Mouse (Mus musculus) embryo, embryonic 11 days (tissue): ENCODE measurements at regions not wholly inside any gene's neighbourhood (a gene's known extent, or its start where the extent isn't known, plus 50 kb on each side); places are given as distances from the start of the nearest gene placed in this dataset.

Source experiments
- DNase-seq: peaks from one replicate; pipeline ENCODE4 v3.0.0-alpha.2; 2015

DNA sequence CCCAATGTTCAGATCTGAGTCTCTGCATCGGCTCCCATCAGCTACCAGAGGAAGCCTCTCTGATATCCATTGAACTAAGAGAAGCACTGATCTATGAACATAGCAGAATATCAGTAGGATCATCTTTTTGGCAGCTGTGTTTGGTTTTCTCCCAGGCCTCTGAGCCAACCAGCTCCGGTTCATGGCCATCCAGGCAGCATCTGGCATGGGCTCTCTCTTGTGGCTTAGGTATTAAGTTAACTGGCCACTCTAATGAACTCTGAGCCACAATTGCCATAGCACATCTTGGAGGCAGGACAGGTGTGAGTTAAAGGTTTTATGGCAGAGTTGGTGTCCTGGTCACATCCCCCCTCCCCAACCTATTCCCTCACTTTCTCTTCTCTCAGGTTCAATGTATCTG is 90.2 kb upstream of the Ufm1 start:
- no peak for DNase-seq

DNA sequence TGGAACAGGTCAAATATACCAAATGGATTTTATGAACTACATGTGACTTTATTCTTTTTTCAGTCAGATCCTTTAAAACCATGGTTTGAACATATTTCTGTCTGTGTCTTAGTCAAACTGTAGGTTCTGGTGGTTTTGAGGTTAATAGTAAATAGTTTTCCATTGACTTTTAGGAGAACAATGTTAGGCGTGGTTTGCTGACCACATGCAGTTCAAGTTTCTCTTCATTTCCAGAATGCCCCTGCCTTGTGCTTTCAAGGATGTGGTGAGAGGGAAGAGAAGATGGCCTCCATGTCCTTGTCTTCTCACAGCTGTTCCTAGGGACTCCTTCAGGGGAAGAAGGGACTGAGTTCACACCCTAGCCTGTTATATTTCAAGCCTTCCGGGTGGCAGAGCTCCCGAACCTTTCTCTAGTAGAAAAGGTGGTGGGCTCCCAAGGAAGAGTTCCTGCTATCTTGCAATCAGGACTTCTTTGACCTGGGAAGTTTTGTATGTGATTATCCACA is 76.1 kb upstream of the Ufm1 start:
- DNase-seq: no peak

DNA sequence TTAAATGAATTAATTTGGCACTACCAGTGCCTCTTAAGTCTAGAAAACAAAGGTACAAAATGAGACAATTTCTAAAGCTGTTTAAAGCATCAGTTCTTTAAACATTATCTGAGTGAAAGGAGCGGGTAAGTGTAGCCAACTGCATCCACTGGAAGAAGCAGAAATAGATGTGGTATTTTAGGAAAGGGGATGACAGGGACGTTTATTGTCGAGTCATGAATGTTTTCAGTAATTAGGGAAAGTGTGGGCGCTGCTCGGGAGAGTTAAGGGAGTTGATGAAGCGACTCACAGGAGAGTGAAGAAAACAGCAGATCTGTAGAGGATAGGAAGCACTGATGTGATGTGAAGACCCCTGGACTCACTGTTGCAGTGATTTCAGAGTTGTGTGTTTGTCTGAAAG is 68.1 kb upstream of the Ufm1 start:
- DNase-seq: no peak

DNA sequence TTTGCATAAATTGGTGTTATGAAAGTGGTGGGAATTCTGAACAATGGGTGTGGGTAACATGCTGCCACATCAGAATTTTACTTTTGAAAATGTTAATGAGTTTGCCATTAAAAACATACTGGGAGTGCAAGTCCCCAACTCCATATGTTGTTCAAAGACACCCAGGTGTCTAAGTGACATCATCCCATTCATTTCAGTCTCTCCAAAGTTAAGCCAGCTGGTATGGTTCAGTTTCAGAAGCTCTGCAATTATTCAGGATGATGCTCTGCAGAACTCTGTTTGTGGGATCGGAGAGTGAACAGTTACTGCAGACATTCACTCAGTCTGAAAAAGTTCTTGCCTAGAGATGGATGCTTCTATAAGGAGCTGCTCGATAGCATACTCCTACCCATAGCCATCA is 56.3 kb upstream of the Ufm1 start:
- no peak for DNase-seq

DNA sequence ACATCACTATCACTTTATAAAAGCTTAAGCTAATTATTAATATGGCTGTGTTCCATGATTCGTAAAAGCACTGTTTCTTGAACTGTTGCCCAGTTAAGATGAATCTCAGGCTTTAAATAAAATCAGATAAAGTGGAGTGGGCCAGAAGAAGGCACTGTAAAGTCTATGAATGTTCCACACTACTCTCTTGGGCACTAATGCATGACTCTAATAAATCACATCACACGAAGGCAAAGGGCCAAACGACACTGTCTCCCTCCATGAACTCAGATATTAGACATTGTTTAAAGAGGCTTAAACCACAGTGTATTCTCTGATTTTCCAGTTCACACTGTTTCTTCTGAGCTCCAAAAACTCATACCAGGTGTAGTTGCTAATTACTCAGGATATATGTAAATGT is 55.9 kb upstream of the Ufm1 start:
- DNase-seq: no peak

DNA sequence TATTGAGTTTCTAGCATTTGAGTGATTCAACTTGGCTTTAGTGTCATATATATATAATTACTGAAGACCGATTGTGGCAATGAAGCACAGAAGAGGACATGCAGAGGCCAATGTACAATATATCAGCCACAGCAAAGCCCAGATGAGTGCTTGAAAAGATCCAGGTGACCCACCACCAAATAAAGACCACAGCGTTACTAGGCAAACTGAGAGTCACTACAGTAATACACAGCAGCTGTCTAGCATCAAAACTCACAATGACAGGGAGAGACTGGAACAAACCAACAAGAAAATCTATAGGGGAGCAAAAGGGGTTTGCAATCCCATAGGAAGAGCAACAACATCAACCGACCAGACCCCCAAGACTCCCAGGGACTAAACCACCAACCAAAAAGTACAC is 54.3 kb upstream of the Ufm1 start:
- no peak for DNase-seq

DNA sequence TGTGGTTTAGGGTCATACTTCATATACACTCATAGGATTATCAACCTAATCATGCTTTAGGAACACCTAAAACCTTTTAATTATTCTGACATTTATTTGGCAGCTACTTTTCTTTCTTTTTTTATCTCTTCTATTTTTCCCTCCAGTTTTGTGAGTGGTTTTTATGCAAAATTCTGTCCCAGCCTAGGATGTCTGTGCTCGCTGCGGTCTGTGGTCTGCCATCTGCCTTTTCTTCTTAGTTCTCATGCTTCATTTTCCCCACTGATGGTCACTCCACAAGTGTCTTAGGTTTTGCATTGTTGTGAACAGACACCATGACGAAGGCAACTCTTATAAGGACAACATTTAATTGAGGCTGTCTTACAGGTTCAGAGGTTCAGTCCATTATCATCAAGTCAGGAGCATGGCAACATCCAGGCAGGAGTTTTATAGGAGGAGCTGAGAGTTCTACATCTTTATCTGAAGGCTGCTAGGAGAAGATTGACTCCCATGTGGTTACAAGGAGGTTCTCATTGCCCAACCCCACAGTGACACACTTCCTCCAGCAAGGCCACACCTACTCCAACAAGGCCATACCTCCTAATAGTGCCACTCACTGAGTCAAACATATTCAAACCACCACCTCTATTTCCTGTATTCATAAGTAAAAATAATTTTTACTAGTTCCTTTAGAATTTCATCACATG is 50.5 kb upstream of the Ufm1 start:
- no peak for DNase-seq
